Mouse (Mus musculus): ENCODE measurements at regions not wholly inside any gene's neighbourhood (a gene's known extent, or its start where the extent isn't known, plus 50 kb on each side); places are given as distances from the start of the nearest gene placed in this dataset.

GRCm38 (mm10) chr3:21850977-21851376 lies 225.5 kb upstream of the Tbl1xr1 start:
- no peak for TF ChIP-seq CTCF (IDR thresholded peaks at IDR 0.05; ENCODE audit: low read depth)
- TF ChIP-seq EP300 (IDR thresholded peaks at IDR 0.05; ENCODE audit: low read depth) = no peak

Measured in liver, embryonic 14.5 days (tissue).